Mouse (Mus musculus): ENCODE data around the gene Pipox. TPM values are rescaled to one million over a fixed set of nuclear protein-coding genes. Genes with fewer than 3 reads are reported as not detected.

Pipox gene
- polyA plus RNA-seq, 1 experiment from 2014 or later, result 10.1 TPM

- DNase-seq (ENCODE audit: low spot score), result peak; percentile 64
- no peak overlapping the region for H3K4me3 ChIP-seq (ENCODE audit: low read depth, low read length)
- 26% methylated on average over 8 of the region's 8 CpGs for WGBS
- no peaks in the 10 kb centered on the region for H3K9me3 ChIP-seq (replicated peaks; ENCODE audit: control insufficient read depth, low read length)
- peaks cover 53% of the 10 kb centered on the region for H3K4me1 ChIP-seq (ENCODE audit: control insufficient read depth, insufficient read depth, low read length)
- no peak overlapping the region for H3K4me2 ChIP-seq (ENCODE audit: low read length)
- H3K36me3 ChIP-seq (ENCODE audit: control insufficient read depth, insufficient read depth, low read length), result no peaks in the 10 kb centered on the region
- peak overlapping the region; percentile 68 for H3K27ac ChIP-seq (ENCODE audit: low read depth, low read length)
- no peaks in the 10 kb centered on the region for H3K27me3 ChIP-seq (replicated peaks; ENCODE audit: control insufficient read depth, insufficient read depth, low read length)
- peak; percentile 42; the same call in 1 of the 2 replicates for ATAC-seq
- 0 out of 2 replicates have a peak overlapping the region, but pooled peaks have one; percentile 8 for H3K9ac ChIP-seq (ENCODE audit: low read length)
Observed at GRCm38 (mm10) chr11:77901775-77902355, 8.0 kb upstream of the Pipox start.

GRCm38 (mm10) chr11:77901366-77901765, 7.5 kb upstream of the Pipox start:
- DNase-seq (ENCODE audit: low spot score) (no peak), ATAC-seq (no peak)
- Histone ChIP-seq H3K4me1 (ENCODE audit: control insufficient read depth, insufficient read depth, low read length) (peaks cover 53% of the 10 kb centered on the region), H3K4me3 (ENCODE audit: low read depth, low read length) (no peak overlapping the region), H3K4me2 (ENCODE audit: low read length) (no peak overlapping the region), H3K9me3 (replicated peaks; ENCODE audit: control insufficient read depth, low read length) (no peaks in the 10 kb centered on the region), H3K27ac (ENCODE audit: low read depth, low read length) (peak overlapping the region; percentile 68), H3K27me3 (replicated peaks; ENCODE audit: control insufficient read depth, insufficient read depth, low read length) (no peaks in the 10 kb centered on the region), H3K36me3 (ENCODE audit: control insufficient read depth, insufficient read depth, low read length) (no peaks in the 10 kb centered on the region), H3K9ac (ENCODE audit: low read length) (no peak overlapping the region)
- WGBS, result 53% methylated on average over 5 of the region's 5 CpGs

- Histone ChIP-seq H3K9ac (ENCODE audit: low read length) (no peak overlapping the region), H3K9me3 (replicated peaks; ENCODE audit: control insufficient read depth, low read length) (no peaks in the 10 kb centered on the region), H3K27me3 (replicated peaks; ENCODE audit: control insufficient read depth, insufficient read depth, low read length) (no peaks in the 10 kb centered on the region), H3K4me2 (ENCODE audit: low read length) (no peak overlapping the region), H3K27ac (ENCODE audit: low read depth, low read length) (no peak overlapping the region), H3K4me1 (ENCODE audit: control insufficient read depth, insufficient read depth, low read length) (peaks cover 55% of the 10 kb centered on the region), H3K4me3 (ENCODE audit: low read depth, low read length) (no peak overlapping the region), H3K36me3 (ENCODE audit: control insufficient read depth, insufficient read depth, low read length) (no peaks in the 10 kb centered on the region)
- ATAC-seq (no peak), DNase-seq (ENCODE audit: low spot score) (no peak)
- 86% methylated on average over 4 of the region's 4 CpGs for WGBS
Observed at GRCm38 (mm10) chr11:77900696-77901095, 6.8 kb upstream of the Pipox start.

- no peak for ATAC-seq
- 91% methylated on average over 3 of the region's 3 CpGs for WGBS
- H3K27ac ChIP-seq (ENCODE audit: low read depth, low read length), result no peak overlapping the region
- no peak overlapping the region for H3K4me3 ChIP-seq (ENCODE audit: low read depth, low read length)
- no peak for DNase-seq (ENCODE audit: low spot score)
- no peaks in the 10 kb centered on the region for H3K36me3 ChIP-seq (ENCODE audit: control insufficient read depth, insufficient read depth, low read length)
- no peaks in the 10 kb centered on the region for H3K27me3 ChIP-seq (replicated peaks; ENCODE audit: control insufficient read depth, insufficient read depth, low read length)
- no peaks in the 10 kb centered on the region for H3K9me3 ChIP-seq (replicated peaks; ENCODE audit: control insufficient read depth, low read length)
- H3K4me2 ChIP-seq (ENCODE audit: low read length), result no peak overlapping the region
- no peak overlapping the region for H3K9ac ChIP-seq (ENCODE audit: low read length)
- peaks cover 60% of the 10 kb centered on the region for H3K4me1 ChIP-seq (ENCODE audit: control insufficient read depth, insufficient read depth, low read length)
Observed at GRCm38 (mm10) chr11:77900187-77900586, 6.3 kb upstream of the Pipox start.

GRCm38 (mm10) chr11:77896820-77897805, 3.2 kb upstream of the Pipox start:
- Histone ChIP-seq H3K27ac (ENCODE audit: low read depth, low read length) (peak overlapping the region; percentile 96), H3K36me3 (ENCODE audit: control insufficient read depth, insufficient read depth, low read length) (no peaks in the 10 kb centered on the region), H3K9me3 (replicated peaks; ENCODE audit: control insufficient read depth, low read length) (no peaks in the 10 kb centered on the region), H3K9ac (ENCODE audit: low read length) (peak overlapping the region; percentile 63), H3K4me3 (ENCODE audit: low read depth, low read length) (peak overlapping the region; percentile 13), H3K4me2 (ENCODE audit: low read length) (peak overlapping the region; percentile 49), H3K4me1 (ENCODE audit: control insufficient read depth, insufficient read depth, low read length) (peaks cover 72% of the 10 kb centered on the region), H3K27me3 (replicated peaks; ENCODE audit: control insufficient read depth, insufficient read depth, low read length) (no peaks in the 10 kb centered on the region)
- 4% methylated on average over 23 of the region's 23 CpGs for WGBS
- peak; percentile 72 for DNase-seq (ENCODE audit: low spot score)
- ATAC-seq, result no peak

GRCm38 (mm10) chr11:77896480-77896819, 2.6 kb upstream of the Pipox start:
- Histone ChIP-seq H3K27ac (ENCODE audit: low read depth, low read length) (peak overlapping the region; percentile 96), H3K4me3 (ENCODE audit: low read depth, low read length) (peak overlapping the region; percentile 13; the same call in 1 of the 2 replicates), H3K9ac (ENCODE audit: low read length) (peak overlapping the region; percentile 63), H3K27me3 (replicated peaks; ENCODE audit: control insufficient read depth, insufficient read depth, low read length) (no peaks in the 10 kb centered on the region), H3K9me3 (replicated peaks; ENCODE audit: control insufficient read depth, low read length) (no peaks in the 10 kb centered on the region), H3K4me1 (ENCODE audit: control insufficient read depth, insufficient read depth, low read length) (peaks cover 70% of the 10 kb centered on the region), H3K36me3 (ENCODE audit: control insufficient read depth, insufficient read depth, low read length) (no peaks in the 10 kb centered on the region), H3K4me2 (ENCODE audit: low read length) (peak overlapping the region; percentile 49)
- DNase-seq (ENCODE audit: low spot score) (peak; percentile 70), ATAC-seq (no peak)
- WGBS, result 6% methylated on average over 6 of the region's 6 CpGs

GRCm38 (mm10) chr11:77896011-77896410, 2.1 kb upstream of the Pipox start:
- 42% methylated on average over 9 of the region's 9 CpGs for WGBS
- Histone ChIP-seq H3K4me3 (ENCODE audit: low read depth, low read length) (no peak overlapping the region), H3K4me2 (ENCODE audit: low read length) (peak overlapping the region; percentile 49), H3K36me3 (ENCODE audit: control insufficient read depth, insufficient read depth, low read length) (no peaks in the 10 kb centered on the region), H3K27ac (ENCODE audit: low read depth, low read length) (peak overlapping the region; percentile 96), H3K4me1 (ENCODE audit: control insufficient read depth, insufficient read depth, low read length) (peaks cover 70% of the 10 kb centered on the region), H3K9ac (ENCODE audit: low read length) (peak overlapping the region; percentile 63), H3K27me3 (replicated peaks; ENCODE audit: control insufficient read depth, insufficient read depth, low read length) (no peaks in the 10 kb centered on the region), H3K9me3 (replicated peaks; ENCODE audit: control insufficient read depth, low read length) (no peaks in the 10 kb centered on the region)
- no peak for ATAC-seq
- peak; percentile 75 for DNase-seq (ENCODE audit: low spot score)

- Histone ChIP-seq H3K9ac (ENCODE audit: low read length) (no peak overlapping the region), H3K36me3 (ENCODE audit: control insufficient read depth, insufficient read depth, low read length) (no peaks in the 10 kb centered on the region), H3K4me1 (ENCODE audit: control insufficient read depth, insufficient read depth, low read length) (peaks cover 78% of the 10 kb centered on the region), H3K9me3 (replicated peaks; ENCODE audit: control insufficient read depth, low read length) (no peaks in the 10 kb centered on the region), H3K27ac (ENCODE audit: low read depth, low read length) (peak overlapping the region; percentile 96), H3K4me2 (ENCODE audit: low read length) (no peak overlapping the region), H3K27me3 (replicated peaks; ENCODE audit: control insufficient read depth, insufficient read depth, low read length) (no peaks in the 10 kb centered on the region), H3K4me3 (ENCODE audit: low read depth, low read length) (no peak overlapping the region)
- DNase-seq (ENCODE audit: low spot score) (no peak), ATAC-seq (no peak)
- WGBS, result 65% methylated on average over 2 of the region's 2 CpGs
Observed at GRCm38 (mm10) chr11:77894967-77895366, 1.1 kb upstream of the Pipox start.

- Histone ChIP-seq H3K4me1 (ENCODE audit: control insufficient read depth, insufficient read depth, low read length) (peaks cover 77% of the 10 kb centered on the region), H3K27me3 (replicated peaks; ENCODE audit: control insufficient read depth, insufficient read depth, low read length) (no peaks in the 10 kb centered on the region), H3K9me3 (replicated peaks; ENCODE audit: control insufficient read depth, low read length) (no peaks in the 10 kb centered on the region), H3K4me2 (ENCODE audit: low read length) (peak overlapping the region; percentile 35), H3K4me3 (ENCODE audit: low read depth, low read length) (peak overlapping the region; percentile 10; the same call in 1 of the 2 replicates), H3K36me3 (ENCODE audit: control insufficient read depth, insufficient read depth, low read length) (no peaks in the 10 kb centered on the region), H3K9ac (ENCODE audit: low read length) (peak overlapping the region; percentile 58; the same call in 1 of the 2 replicates), H3K27ac (ENCODE audit: low read depth, low read length) (peak overlapping the region; percentile 96)
- WGBS, result 8% methylated on average over 6 of the region's 6 CpGs
- ATAC-seq, result no peak
- DNase-seq (ENCODE audit: low spot score), result no peak
Observed at GRCm38 (mm10) chr11:77893283-77893682, 613 bp downstream of the Pipox start.
